Mouse (Mus musculus) testis, postnatal 14 days (tissue): ENCODE data around the gene 1810009A15Rik.
"Not testable (repeated sequence)": the region's sequence is repeated elsewhere in the genome, so short reads cannot be mapped to it uniquely, and the experiment has no call there.

Experiments
- DNase-seq: peaks from one replicate; pipeline ENCODE4 v3.0.0; 2021; ENCODE audit warnings: low spot score

The 1810009A15Rik gene

DNA sequence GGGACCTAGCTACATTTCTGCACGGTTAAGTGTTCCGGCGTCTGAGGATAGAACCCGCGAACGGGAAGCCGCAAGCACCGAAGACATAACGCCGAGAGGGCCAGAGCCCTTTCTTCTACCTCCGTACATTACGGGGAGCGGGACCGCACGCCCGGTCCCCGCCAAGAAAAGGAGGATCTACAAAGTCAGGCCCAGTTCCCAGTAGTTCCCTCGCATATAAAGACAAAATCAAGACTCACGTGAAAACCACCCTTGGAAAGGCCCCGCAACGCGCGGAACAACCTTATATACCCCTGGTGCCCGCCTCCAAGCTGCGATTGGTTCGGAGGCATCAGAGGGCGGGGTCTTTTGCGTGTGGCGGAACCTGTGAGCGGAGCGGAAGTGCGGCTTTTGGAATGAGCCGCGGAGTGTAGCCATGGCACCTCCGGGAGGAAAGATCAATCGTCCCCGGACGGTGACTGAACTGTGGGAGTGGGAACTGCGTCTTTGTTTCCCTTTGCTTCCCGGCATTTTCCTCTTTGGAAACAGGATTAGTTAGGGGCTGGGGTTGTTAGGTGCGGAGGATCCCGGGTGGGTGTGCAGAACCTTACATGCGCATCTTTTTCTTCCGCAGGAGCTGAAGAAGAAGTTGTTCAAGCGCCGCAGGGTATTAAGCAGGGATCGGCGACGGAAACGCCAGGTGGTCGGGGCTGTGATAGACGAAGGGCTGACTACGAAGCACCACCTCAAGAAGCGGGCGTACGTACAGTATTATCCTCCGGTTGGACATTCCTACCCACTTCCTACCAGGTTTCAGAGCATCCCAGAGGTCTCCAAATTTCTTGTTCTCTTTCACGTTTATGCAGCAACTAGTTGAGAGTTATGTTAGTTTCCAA is at the start of gene 1810009A15Rik, which contains the start of gene Gm49416:
1810009A15Rik (plus strand) TSS at position 343 of the 875 bp plus-strand sequence.
Gm49416 (plus strand) TSS at position 416 of the 875 bp plus-strand sequence.
- peak; percentile 95 for DNase-seq

DNA sequence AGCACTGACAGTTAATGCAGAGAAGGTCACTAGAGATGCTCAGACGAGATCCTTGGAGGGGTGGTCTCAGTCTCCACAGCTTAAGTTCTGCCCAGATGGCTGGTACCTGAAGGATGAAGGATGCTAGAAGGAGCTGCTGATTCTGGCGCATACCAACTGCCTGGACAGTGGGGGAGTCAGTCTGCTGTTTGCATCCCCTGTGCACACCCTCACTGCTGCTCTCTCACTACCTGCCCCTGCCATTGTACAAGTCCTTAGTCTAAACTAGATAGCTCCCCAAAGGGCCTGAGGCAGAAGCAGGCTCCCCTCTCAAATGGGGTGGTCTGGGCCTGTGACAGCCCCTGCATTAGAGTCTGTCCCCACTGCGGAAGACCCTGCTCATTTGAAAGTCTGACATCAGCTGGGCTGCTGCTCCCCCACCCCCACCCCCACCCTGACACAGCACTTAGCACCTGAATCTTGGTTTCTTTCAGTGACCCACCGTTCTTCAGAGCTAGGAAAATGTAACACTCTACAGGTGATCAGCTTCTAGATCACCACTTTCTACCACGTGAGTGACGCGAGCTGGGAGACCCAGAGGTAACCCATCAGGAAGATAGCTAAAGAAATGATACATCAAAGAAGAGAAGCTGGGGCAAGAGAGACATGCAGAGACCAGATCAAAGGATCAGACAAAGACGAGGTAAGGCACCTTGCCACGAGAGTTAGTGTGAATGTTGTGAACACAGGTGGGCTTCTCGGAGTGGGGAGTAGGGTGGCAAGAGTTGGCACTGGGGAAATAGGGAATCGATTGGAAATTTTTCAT is 49.3 kb upstream of the 1810009A15Rik start, which contains the start of gene Gng3:
Gng3 (minus strand) TSS at position 92 of the 805 bp plus-strand sequence.
- no peak for DNase-seq

DNA sequence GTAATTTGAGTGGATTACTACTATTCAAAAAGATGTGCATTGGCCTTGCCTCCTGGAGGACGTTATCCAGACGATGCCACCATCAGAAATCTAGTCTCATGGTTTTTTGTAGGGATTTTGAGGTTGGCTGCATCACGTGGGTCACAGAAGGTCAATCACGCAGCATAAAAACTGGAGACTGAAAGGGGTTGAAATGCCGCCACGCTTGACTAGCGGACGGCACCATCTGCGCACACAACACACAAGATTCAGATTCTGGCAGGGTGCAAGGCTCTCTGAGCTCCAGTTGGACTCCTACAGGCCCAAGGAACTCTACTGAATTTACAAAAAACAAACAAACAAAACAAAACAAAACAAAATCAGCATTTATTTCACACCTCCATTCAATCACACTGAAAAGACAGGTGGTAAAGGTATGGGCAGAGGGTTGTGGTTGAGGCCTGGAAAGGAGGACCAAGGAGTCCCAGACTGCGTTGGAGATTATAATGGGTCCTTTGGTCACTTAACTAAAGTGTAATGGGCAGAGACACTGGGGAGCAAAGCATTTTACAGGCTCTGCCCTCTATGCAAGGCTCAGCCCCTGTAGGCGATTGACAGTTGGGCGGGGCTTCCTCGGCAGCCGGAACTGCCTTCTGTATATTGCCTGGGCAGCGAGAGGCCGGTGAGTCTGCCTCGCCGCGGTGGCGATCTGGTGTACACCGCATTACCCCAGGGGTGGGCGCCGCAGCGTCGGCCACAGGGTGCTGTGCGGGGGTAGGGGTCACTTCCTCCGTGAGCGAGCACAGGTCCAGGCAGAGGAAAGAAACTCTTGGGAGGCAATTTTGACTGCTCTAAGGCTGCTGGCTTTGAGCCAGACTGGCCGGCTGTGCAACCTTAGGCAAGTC is 48.5 kb upstream of the 1810009A15Rik start:
- peak; percentile 64 for DNase-seq

DNA sequence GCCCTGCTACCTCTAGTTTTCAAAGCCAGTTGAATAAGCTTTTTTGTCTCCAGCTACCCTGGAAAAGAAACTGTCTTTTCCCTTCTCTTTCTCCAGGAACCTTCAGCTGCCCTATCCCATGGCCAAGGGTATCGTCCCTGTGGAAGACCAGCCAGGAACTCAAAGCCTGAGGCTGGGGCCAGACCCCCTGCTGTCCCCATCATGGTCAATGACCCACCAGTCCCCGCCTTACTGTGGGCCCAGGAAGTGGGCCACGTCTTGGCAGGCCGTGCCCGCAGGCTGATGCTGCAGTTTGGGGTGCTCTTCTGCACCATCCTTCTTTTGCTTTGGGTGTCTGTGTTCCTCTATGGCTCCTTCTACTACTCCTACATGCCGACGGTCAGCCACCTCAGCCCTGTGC is 47.6 kb upstream of the 1810009A15Rik start:
- no peak for DNase-seq

DNA sequence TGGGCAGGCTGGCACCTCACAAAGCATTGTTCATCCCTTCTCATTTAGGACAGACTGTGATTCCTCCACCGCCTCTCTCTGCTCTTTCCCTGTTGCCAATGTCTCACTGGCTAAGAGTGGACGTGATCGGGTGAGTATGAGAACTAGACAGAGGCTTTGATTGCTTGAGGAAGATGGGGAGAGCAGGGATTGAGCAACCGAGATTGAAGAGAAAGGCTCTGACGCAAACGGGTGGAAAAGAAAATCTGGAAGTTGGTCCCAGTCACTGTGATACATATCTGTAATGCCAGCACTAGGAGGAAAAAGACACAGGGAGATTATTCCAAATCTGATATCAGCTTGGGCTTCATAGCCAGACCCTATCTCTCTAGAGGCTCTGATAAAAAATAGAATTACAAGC is 45.7 kb upstream of the 1810009A15Rik start:
- no peak for DNase-seq

DNA sequence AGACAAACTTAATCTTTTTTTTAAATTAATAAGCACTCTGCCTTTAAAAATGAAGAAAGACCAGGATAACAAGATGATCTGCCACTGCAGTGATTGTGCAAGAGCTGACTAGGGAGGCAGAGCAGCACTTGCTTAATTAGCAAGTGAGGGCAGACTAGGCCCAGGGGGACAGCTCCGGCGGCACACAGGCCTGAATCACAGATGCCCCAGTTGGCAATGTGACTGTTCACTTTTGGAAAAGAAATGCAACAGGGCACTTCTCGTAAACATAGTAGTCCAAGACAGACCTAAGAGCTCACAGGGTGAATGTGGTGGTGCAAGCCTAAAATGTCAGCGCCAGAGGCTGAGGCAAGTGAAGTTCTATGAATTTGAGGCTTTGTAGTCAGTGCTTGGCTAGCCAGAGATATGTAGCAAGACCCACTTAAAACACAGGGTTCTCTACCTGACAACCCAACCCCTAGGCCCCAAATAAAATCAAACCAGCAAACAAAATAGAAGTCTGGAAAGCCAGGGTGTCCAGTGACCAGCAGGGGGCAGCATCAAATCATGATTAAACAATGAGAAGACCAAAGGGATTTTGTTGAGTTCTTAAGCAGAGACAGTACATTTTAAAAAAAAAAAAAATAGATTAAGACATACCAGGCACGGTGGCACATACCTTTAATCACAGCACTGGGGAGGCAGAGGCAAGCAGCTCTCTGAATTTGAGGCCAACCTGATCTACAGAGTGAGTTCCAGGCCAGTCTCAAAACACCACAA is 44.1 kb upstream of the 1810009A15Rik start:
- peak; percentile 47 for DNase-seq

DNA sequence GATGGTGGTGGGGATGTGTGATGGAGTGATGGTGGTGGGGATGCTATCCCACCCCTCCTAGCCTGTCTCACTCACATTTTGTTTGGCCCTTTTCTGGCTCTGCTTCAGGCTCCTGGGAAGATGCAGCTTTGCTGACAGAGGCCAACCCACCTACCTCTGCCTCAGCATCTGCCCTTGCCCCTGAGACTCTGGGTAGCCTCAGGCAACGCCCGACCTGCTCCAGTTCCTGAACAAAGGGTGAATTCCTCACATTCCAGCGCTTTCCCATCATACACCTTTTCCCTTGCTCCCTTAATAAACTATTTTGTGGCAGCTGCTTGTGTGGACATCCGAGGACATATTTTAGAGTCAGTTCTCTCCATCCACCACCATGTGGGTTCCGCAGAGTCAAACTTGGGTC is 40.3 kb upstream of the 1810009A15Rik start:
- DNase-seq = no peak

DNA sequence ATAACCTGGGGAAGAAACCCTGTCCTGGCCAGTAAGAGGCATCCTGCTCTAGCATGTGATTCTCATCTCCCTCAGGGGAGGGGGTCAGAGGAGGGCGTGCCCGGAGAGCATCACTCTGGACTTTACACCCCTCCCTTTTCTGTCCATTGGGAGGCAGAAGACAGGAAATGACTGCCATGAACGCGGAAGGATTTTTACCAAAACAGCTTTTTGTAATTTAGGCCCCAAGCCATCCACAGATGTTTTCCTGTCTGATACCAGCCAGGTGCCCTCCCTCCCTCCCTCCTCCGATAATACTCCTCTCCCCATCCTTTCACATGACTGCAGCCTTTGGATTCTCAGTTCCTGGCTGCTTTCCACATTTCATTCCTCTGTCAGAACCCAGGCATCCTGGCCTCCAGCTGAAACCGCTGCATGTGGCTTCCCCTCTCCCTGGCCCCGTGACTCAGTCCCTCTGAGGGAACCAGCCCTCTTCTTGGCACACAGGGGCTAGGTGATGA is 38.2 kb upstream of the 1810009A15Rik start, which contains the start of gene Lrrn4cl:
Lrrn4cl (plus strand) TSS at position 367 of the 500 bp plus-strand sequence.
- no peak for DNase-seq

DNA sequence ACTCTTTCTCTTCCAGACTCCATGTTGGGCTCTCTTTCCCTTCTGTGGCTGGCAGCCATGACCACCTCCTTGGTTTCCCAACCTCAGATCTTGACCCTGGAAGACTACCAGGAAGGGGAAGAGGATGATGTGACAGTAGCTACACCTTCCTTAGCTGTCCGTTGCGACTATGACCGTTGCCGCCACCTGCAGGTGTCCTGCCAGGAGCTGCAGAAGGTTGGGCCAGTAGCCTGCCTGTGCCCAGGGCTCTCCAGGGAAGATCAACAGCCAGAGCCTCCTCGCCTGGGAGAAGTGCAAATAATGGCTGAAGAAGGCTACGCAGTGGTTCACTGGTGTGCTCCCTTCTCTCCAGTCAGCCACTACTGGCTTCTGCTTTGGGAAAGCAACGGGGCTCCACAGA is 37.0 kb upstream of the 1810009A15Rik start:
- DNase-seq = no peak

DNA sequence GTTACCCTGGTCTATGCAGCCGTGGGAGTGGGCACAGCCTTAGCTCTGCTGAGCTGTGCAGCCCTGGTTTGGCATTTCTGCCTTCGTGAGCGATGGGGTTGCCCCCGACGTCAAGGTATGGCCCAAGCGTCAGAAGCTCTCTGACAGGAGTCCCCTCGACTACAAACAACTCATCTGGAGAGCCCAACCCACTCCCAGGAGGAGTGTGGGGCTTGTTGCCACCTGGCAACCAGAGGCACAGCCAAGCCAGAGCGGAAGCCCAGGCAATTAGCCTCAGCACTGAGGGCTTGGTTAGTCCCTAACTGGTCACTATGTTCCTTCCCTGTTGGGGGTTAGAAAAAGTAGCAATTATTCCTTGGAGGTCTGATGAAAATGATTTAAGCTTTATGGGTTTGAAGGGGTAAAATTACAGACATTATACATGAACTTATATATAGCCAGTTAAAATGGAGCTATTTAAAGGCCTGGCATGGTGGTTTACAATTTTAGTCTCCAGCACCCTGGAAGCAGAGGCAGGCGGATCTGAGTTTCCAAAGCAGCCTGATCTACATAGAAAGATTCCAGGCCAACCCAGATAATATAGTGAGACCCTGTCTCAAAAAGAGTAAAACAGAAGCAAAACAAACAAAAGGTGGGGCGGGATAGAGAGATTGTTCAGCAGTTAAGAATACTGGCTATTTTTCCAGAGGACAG is 36.3 kb upstream of the 1810009A15Rik start:
- DNase-seq = no peak

DNA sequence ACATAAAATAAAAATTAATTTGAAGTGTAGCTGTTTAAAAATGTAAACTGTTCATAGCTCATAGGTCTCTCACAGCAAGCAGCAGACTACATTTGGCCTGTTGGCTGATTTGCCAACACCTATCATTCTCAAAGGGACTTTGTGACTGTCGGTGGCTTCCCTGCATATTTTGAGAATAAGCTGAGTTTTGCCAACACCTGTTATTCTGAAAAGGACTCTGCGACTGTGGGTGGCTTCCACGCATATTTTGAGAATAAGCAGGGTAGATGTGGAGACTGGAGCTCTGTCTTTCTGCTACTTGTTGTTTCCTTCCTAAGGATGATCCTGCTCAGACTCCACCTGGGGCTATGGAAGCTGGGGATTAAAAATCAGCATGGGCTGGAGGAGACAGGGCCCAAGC is 35.5 kb upstream of the 1810009A15Rik start:
- DNase-seq = no peak

DNA sequence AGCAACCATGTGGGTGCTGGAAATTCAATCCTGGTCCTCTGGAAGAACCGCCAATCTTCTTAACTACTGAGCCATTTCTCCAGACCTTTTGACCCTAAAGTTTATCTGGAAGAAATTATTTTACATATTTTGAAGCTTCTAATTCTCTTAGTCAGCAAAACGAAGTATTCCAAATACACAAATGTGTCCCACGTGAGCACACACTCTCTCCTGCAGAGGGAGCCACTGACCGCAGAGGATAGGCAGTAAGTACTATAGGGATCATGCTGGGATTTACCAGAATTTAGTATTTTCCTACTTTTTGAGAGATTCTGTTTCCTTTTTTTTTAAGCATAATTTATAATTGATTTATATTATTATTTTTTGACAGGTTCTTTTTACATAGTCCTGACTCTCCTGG is 31.0 kb upstream of the 1810009A15Rik start:
- DNase-seq = no peak

DNA sequence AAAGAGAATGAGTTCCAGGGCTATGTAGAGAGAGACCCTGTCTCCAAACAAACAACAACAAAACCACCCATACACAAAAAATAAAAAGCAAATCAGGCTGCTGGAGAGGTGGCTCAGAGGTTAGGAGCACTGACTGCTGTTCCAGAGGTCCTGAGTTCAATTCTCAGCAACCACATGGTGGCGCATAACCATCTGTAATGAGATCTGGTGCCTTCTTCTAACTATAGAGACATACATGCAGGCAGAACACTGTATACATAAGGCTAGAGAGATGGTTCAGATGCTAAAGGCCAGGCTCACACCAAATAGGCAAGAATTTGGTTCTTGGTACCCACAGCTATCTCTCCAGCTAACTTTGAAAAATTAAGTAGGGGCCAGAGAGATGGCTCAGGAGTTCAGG is 29.6 kb upstream of the 1810009A15Rik start:
- no peak for DNase-seq

DNA sequence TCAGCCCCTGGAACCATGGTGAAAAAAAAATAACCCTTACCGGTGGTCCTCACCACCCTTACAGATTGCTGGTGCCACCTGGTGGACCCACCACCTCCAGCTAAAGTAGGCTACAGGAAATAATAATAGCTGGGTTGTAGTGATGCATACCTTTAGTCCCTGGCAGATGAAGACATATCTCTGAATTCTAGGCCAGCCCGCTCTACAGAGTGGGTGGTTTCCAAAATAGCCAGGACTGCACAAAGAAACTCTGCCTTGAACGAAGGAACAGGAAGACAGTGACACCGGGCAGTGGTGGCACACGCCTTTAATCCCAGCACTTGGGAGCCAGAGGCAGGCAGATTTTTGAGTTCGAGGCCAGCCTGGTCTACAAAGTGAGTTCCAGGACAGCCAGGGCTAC is 24.4 kb upstream of the 1810009A15Rik start:
- no peak for DNase-seq

DNA sequence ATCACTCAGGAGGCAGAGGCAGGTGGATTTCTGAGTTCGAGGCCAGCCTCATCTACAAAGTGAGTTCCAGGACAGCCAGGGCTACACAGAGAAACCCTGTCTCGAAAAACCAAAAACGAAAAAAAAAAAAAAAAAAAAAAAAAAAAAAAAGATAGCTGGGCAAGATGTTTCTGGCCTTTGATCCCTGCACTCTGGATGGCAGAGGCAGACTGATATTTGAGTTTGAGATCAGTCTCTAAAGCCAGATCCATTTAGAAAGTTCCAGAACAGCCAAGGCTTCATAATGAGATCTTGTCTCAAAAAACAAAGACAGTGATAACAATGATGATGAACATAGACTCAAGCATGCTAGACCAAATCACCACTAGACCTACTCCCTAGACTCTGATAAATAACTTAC is 18.3 kb upstream of the 1810009A15Rik start:
- not testable (repeated sequence) for DNase-seq

DNA sequence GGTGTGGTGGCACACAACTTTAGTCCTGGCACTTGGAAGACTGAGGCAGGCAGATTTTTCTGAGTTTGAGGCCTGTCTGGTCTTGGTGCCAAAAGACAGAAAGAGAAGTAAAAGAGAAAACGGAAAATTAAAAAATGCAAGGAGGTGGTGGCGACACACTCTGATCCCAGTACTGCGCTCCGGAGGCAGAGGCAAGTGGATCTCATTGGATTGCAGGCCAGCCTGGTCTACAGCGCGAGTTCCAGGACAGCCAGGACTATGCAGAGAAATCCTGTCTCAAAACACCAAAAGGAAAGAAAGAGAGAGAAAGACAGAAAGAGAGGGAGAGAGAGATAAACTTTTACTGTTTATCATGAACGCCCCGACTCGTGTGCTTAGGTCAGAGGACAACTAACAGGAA is 17.8 kb upstream of the 1810009A15Rik start:
- DNase-seq = no peak

DNA sequence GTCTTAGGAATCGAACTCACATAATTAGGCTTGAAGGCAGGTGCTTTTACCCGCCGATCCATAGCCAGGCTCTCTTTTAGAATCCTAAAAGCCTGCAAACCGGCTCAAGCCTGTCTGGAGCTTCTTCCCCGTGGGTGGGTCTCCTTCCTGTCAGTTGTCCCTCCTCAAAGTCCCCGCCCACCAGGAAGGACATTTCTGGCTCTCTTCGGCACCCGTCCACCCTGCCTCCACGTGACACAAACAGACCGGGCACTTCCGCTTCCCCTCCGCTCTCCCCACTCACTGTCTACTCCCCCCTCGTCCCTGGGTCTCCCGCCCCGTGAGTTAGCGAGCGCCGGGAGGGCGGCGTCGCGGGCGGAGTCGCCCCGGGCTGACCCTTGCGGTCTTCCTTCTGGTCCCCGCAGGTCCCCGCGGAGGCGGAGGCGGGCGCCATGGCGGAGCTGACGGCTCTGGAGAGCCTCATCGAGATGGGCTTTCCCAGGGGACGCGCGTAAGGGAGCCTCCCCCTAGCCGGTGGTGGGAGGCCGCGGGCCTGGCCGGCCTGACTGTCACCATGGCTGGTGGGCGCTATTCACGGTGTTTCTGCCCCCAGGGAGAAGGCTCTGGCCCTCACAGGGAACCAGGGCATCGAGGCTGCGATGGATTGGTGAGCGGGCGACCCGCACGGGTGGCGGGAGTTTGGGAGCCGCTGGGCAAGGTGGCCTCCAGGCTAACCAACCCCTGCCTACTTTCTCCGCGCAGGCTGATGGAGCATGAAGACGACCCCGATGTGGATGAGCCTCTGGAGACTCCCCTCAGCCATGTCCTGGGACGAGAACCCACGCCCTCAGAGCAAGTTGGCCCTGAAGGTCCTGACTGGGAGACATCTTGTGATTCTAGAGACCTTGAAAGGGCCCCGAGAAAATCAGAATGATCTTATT is 17.1 kb upstream of the 1810009A15Rik start, which contains the start of gene Ubxn1:
Ubxn1 (plus strand) TSS at position 230 of the 920 bp plus-strand sequence.
- peak; percentile 97 for DNase-seq

DNA sequence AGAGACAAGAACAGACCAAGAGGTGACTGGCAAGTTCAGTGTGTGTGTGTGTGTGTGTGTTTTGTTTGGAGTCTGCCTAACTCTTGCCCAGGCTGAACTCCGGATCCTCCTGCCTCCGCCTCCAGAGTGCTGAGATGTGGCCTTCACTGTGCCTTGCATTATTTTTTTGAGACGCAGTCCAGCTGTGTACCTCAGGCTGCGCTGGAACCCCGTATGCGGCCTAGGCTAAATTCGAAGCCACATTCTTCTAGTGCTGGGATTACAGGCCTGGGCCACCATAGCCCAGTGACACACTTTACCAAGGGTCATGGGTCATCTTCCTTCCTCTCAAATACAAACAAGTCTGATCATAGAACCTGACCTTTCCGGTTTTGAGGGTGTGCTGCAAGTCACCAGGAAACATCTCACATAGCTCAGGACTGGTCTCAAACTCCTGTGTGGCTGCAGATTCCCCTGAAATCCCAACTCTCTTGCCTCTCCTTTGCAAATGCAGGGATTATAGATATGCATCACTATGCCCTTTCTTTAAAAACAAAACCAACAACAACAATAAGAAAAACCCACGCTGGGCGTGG is 16.3 kb upstream of the 1810009A15Rik start:
- no peak for DNase-seq

DNA sequence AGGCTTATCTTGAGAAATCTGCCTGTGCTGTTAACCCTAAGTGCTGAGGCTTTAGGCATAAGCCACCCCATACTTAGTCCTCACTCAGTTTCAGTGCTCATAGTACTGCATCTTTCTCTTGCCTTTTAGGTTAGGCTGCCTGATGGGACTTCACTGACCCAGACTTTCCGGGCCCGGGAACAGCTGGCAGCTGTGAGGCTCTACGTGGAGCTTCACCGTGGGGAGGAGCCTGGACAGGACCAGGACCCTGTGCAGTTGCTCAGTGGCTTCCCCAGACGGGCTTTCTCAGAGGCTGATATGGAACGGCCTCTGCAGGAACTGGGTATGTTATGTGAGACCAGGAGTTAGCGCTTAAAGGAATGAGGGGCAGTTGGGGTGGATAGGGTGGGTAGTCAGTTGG is 13.6 kb upstream of the 1810009A15Rik start:
- DNase-seq = no peak
